Mouse (Mus musculus) lung, embryonic 16.5 days (tissue): ENCODE data around the gene Kif1b. TPM values are rescaled to one million over a fixed set of nuclear protein-coding genes. Genes with fewer than 3 reads are reported as not detected.
"Not testable (repeated sequence)": the region's sequence is repeated elsewhere in the genome, so short reads cannot be mapped to it uniquely, and the experiment has no call there.

ENCODE experiments used
- ATAC-seq: fragments of 200-750 bp; cut with Nextera tagmentation; 2 replicates; pipeline ENCODE4 v1.8.0; 2017; ENCODE audit warnings: low read depth, mild to moderate bottlenecking, moderate library complexity
- H3K27ac ChIP-seq: fragments of 300-500 bp; sonication (generic); 2 replicates; pipeline ENCODE4 v1.5.1; 2014; ENCODE audit warnings: mild to moderate bottlenecking, control low read depth, low read length
- H3K27me3 ChIP-seq: fragments of 300-500 bp; sonication (generic); 2 replicates; pipeline ENCODE4 v1.6.1; 2014; ENCODE audit warnings: low read depth, low read length, mixed read lengths; ENCODE audit not compliant: control insufficient read depth, insufficient read depth
- H3K36me3 ChIP-seq: fragments of 300-500 bp; sonication (generic); 2 replicates; pipeline ENCODE4 v1.6.1; 2014; ENCODE audit warnings: low read length; ENCODE audit not compliant: control insufficient read depth, insufficient read depth
- H3K4me1 ChIP-seq: fragments of 300-500 bp; sonication (generic); replicated peaks from 2 replicates; pipeline ENCODE4 v1.6.1; 2014; ENCODE audit warnings: low read length, mixed read lengths; ENCODE audit not compliant: control insufficient read depth, insufficient read depth
- H3K4me2 ChIP-seq: fragments of 300-500 bp; sonication (generic); 2 replicates; pipeline ENCODE4 v1.6.1; 2014; ENCODE audit warnings: low read depth, low read length, control low read depth
- H3K4me3 ChIP-seq: fragments of 300-500 bp; sonication (generic); 2 replicates; pipeline ENCODE4 v1.5.1; 2014; ENCODE audit warnings: mild to moderate bottlenecking, low read length, control low read depth
- H3K9ac ChIP-seq: fragments of 300-500 bp; sonication (generic); 2 replicates; pipeline ENCODE4 v1.6.1; 2014; ENCODE audit warnings: low read length, control low read depth
- H3K9me3 ChIP-seq: fragments of 300-500 bp; sonication (generic); 2 replicates; pipeline ENCODE4 v1.6.1; 2016; ENCODE audit warnings: low read length; ENCODE audit not compliant: control insufficient read depth
- WGBS: fragments of 180-500 bp; shearing (Covaris S2); extraction: QIAGEN DNeasy Blood & Tissue Kit; methylation state at CpG from one replicate; pipeline ENCODE4 v1.1.7; 2014; 5-methylcytosine and 5-hydroxymethylcytosine counted together
- polyA plus RNA-seq: library from polyadenylated mRNA; unstranded; fragments of >200 nt; fragmentation: Nextera tagmentation; extraction: Ambion mirVana; gene quantifications from 2 replicates; pipeline ENCODE4 v1.2.1, GENCODE M21; 2015

Gene Kif1b
- polyA plus RNA-seq, 1 experiment from 2014 or later, result 32.5 TPM

DNA sequence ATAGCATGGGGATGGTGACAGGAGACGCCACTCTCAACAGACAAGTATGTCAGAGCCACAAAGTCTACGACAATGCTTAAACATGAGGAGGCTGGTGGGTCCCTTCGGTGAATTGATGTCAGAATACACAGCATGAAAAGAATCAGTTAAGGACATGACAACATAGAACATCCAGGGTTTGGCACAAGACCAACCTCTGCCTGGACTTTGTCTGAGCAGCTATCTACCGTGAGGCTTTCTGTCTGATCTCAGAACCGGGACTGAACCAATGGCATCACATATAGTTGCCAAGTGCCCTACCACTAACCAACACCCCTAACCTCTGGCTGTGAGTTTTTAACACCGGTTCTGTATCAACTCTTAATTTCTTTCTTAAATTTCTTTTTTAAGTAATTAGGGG is 130.8 kb downstream of the Kif1b start:
- ATAC-seq, result no peak
- peaks cover 8% of the 10 kb centered on the region for H3K36me3 ChIP-seq

DNA sequence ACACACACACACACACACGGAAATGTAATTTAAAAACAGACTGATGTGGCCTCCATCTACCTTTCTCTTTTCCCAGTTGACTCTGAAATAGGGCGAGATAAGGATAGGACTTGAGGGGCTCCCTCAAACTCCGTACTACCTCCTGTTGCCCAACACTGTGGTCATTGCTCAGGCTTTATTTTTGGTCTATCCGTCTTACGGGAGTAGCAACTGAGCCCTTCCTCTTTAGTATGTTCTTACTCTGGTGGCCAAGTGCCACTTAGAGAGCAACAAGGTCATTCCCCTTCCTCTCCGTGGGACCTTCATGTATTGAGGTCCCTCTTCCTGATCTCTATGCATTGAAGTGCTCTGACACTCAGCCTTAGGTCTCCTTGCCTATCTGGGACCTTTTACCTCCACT is 133.8 kb downstream of the Kif1b start:
- H3K4me3 ChIP-seq, result no peak overlapping the region
- WGBS, result 74% methylated on average over 6 of the region's 6 CpGs
- no peak overlapping the region for H3K27ac ChIP-seq
- H3K4me1 ChIP-seq, result peaks cover 15% of the 10 kb centered on the region
- H3K27me3 ChIP-seq, result no peaks in the 10 kb centered on the region
- no peak for ATAC-seq
- no peak overlapping the region for H3K9ac ChIP-seq
- H3K4me2 ChIP-seq, result no peak overlapping the region
- no peaks in the 10 kb centered on the region for H3K9me3 ChIP-seq
- H3K36me3 ChIP-seq, result no peaks in the 10 kb centered on the region

More for the DNA sequence above, 130.8 kb downstream of the Kif1b start:
- Histone ChIP-seq H3K27ac (no peak overlapping the region), H3K27me3 (no peaks in the 10 kb centered on the region), H3K9ac (no peak overlapping the region), H3K9me3 (no peaks in the 10 kb centered on the region), H3K4me2 (no peak overlapping the region), H3K4me1 (peaks cover 19% of the 10 kb centered on the region), H3K4me3 (no peak overlapping the region)
- WGBS, result 72% methylated on average over 6 of the region's 6 CpGs

DNA sequence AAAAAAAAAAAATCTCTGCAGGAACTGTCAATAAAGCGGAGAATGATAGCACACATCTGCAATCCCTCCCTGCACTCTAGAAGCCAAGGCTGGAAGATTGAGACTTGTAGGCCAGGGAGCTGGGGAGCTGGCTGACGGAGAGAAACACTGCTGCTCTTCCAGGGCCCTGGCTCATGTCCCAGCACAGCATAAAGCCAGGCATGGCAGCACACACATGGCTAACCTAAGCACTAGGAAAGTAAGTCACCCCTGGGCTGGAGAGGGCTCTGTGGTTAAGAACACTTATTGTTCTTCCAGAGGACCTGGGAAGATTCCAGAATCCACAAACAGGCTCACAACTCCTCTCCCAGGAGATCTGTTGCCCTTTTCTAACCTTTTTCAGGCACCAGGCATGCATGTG is 134.8 kb downstream of the Kif1b start:
- H3K9ac ChIP-seq, result no peak overlapping the region
- peak; percentile 80 for ATAC-seq
- H3K27ac ChIP-seq, result peak overlapping the region; percentile 81
- H3K4me2 ChIP-seq, result no peak overlapping the region
- H3K4me3 ChIP-seq, result no peak overlapping the region
- H3K4me1 ChIP-seq, result peaks cover 15% of the 10 kb centered on the region
- no peaks in the 10 kb centered on the region for H3K36me3 ChIP-seq
- H3K9me3 ChIP-seq, result no peaks in the 10 kb centered on the region
- H3K27me3 ChIP-seq, result no peaks in the 10 kb centered on the region
- 49% methylated on average over 2 of the region's 2 CpGs for WGBS

DNA sequence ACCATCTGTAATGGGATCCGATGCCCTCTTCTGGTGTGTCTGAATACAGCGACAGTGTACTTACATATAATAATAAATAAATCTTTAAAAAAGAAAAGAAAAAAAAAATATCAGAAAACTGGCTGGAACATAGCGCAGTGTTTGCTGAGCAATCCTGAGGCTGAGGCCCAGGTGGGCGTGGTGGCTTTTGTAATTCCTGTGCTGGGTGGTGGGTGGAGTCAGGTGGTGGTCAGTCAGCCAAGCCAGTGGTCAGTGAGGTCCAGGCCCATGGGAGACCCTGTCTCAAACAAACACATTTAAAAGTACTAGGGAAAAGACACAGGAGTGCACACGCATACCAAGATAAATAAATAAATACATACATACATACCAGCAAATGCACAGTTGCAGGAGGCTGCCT is 135.4 kb downstream of the Kif1b start:
- no peak overlapping the region for H3K4me2 ChIP-seq
- H3K9ac ChIP-seq, result no peak overlapping the region
- ATAC-seq, result no peak
- WGBS, result 81% methylated on average over 5 of the region's 5 CpGs
- peak overlapping the region; percentile 81 for H3K27ac ChIP-seq
- peaks cover 13% of the 10 kb centered on the region for H3K4me1 ChIP-seq
- H3K27me3 ChIP-seq, result no peaks in the 10 kb centered on the region
- H3K4me3 ChIP-seq, result no peak overlapping the region
- no peaks in the 10 kb centered on the region for H3K36me3 ChIP-seq
- no peaks in the 10 kb centered on the region for H3K9me3 ChIP-seq

DNA sequence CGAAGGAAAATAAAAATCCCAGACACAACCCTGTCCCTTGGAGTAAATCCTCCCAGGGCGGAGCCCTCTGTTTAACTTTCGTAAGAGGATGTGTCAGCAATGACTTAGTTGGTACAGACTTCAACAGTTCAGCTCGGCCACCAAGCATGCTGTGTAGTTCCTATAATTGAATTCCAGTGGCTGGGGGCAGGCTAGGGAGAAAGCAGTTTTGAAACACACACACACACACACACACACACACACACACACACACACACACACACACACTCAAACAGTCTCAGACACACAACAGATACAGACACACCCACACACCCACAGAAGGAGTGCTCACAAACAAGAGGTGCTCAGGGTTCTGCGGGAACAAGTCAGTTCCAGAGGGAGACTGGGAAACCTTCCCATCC is 135.9 kb downstream of the Kif1b start:
- Histone ChIP-seq H3K27ac (peak overlapping the region; percentile 81), H3K9ac (no peak overlapping the region), H3K27me3 (no peaks in the 10 kb centered on the region), H3K36me3 (no peaks in the 10 kb centered on the region), H3K9me3 (no peaks in the 10 kb centered on the region), H3K4me3 (no peak overlapping the region), H3K4me1 (peaks cover 13% of the 10 kb centered on the region), H3K4me2 (no peak overlapping the region)
- peak; percentile 22; the same call in 1 of the 2 replicates for ATAC-seq
- 43% methylated on average over 5 of the region's 5 CpGs for WGBS

DNA sequence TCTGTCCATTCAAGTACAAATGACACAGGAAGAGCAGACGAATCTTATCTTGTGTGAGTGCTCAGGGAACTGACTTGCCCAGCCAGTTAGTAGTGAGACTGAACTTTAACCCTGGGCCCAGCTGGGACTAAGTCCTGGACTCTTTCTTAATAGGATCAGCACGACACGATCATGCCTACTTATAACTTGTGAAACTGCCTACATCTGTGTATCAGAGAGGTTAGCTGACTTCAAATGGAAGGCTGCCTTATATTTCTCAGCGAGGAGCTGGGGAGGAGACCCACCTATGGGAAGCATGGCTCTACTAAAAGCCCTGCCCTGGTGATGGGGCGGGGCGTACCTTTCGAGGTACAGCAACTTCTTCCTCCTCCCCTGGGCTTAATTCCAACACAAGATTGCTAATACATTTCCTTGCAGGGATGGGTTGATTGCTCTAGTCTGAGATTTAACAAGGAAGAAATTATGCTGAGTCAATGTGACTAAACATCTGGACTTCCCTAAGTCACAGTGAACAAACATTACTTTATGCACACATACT is 137.0 kb downstream of the Kif1b start:
- H3K9me3 ChIP-seq, result no peaks in the 10 kb centered on the region
- WGBS, result 43% methylated on average over 7 of the region's 7 CpGs
- H3K27me3 ChIP-seq, result no peaks in the 10 kb centered on the region
- ATAC-seq, result no peak
- H3K9ac ChIP-seq, result no peak overlapping the region
- peaks cover 18% of the 10 kb centered on the region for H3K4me1 ChIP-seq
- H3K4me3 ChIP-seq, result no peak overlapping the region
- H3K4me2 ChIP-seq, result no peak overlapping the region
- H3K36me3 ChIP-seq, result no peaks in the 10 kb centered on the region
- H3K27ac ChIP-seq, result peak overlapping the region; percentile 31; the same call in 1 of the 2 replicates

DNA sequence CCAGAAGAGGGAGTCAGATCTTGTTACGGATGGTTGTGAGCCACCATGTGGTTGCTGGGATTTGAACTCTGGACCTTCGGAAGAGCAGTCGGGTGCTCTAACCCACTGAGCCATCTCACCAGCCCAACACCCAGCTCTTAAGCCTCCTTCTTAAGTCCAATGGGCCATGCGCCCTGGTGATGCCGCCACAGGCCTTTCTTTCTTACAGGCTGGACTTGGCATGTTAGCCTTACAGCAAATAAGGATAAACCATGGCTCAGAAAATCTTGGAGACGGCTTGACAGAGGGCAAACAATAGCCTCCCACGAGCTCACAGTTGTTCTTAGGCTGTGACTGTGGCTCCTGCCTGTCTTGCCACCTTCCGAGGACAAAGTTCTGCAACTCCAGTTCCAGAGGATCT is 137.6 kb downstream of the Kif1b start:
- not testable (repeated sequence) for H3K27me3 ChIP-seq, H3K9ac ChIP-seq, H3K36me3 ChIP-seq, H3K4me2 ChIP-seq, H3K9me3 ChIP-seq, H3K4me3 ChIP-seq, ATAC-seq
- Histone ChIP-seq H3K27ac (peak overlapping the region; percentile 31; the same call in 1 of the 2 replicates), H3K4me1 (peaks cover 22% of the 10 kb centered on the region)
- 70% methylated on average over 7 of the region's 8 CpGs for WGBS

DNA sequence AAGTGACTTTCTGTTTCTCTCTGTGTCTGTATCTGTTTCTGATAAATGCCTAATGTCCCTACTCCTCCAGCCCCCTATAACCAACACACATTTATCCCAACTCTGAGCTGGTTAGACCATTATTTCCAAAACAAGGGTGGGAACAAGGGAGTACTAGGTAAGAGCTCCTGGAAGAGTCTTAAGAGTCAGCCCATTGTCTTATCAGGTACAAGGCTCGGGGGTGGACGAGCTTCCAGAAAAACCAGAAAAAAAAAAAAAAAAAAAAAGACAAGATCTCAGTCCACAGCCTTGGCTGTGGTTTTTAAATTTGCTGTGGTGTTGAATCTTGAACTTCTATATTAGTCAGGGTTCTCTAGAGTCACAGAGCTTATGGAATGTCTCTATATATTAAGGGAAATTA is 139.5 kb downstream of the Kif1b start:
- Histone ChIP-seq H3K4me1 (peaks cover 20% of the 10 kb centered on the region), H3K27me3 (no peaks in the 10 kb centered on the region), H3K9ac (no peak overlapping the region), H3K4me3 (no peak overlapping the region), H3K9me3 (no peaks in the 10 kb centered on the region), H3K27ac (no peak overlapping the region), H3K36me3 (no peaks in the 10 kb centered on the region; the same call in 1 of the 2 replicates), H3K4me2 (no peak overlapping the region; the same call in 1 of the 2 replicates)
- no peak for ATAC-seq
- 38% methylated on average over 2 of the region's 2 CpGs for WGBS

DNA sequence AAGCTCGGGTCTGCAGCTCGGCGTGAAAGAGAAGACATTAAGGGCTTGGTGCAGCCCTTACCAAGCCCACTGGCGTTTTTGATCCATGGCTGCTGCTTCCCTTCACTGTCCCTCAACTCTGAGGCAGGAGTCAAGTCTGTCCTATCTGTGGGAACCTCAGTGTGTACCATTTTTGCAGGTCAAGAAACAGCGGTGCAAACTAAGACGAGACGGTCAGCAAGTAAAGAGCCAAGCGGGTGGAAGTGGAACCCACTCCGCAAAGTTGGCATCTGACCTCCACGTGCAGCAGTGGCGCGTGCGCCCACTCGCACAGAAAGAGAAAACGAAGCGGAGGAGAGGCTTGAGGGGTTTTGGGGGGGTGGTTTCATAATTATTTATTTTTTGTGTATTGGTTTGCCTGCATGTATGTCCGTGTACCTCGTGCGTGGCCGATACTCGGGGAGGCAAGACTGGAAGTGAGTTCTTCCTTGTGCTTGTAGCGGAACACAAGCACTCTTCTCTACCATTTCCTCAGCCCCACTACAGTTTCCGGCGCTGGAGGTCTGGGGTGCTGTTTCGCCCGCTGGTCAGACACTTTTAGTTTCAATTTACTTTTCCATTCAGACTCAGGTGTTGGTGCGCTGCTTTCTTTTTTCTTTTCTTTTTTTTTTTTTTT is 140.4 kb downstream of the Kif1b start:
- peak overlapping the region; percentile 99 for H3K4me3 ChIP-seq
- H3K4me2 ChIP-seq, result peak overlapping the region; percentile 96
- H3K27me3 ChIP-seq, result no peaks in the 10 kb centered on the region
- H3K9me3 ChIP-seq, result no peaks in the 10 kb centered on the region
- H3K36me3 ChIP-seq, result no peaks in the 10 kb centered on the region; the same call in 1 of the 2 replicates
- peaks cover 12% of the 10 kb centered on the region for H3K4me1 ChIP-seq
- WGBS, result under 1% methylated on average over 27 of the region's 27 CpGs
- ATAC-seq, result peak; percentile 42; the same call in 1 of the 2 replicates
- H3K27ac ChIP-seq, result peak overlapping the region; percentile 88
- peak overlapping the region; percentile 74 for H3K9ac ChIP-seq
